Mouse (Mus musculus): Measurements from ENCODE around the gene Adgrl2.

DNA sequence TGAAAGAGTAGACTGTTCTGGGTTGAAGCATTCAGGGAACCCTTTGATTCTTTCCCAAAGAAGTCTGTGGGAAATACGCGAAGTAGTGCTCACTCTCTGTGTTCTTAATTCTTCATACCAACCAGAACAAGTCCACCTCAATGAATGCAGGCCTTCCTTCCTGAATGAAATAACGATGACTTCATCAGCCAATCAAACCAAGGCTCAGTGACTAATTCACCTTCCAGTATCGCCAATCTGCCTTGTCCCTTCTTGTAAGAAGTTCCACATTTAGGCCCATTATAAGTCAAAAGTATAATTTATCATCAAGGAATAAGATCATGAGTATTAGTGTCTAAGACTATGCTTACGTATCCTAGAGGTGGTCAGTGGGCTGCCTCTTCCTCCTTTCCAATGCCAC is 56.1 kb downstream of the Adgrl2 start:
- no peak for TF ChIP-seq POLR2A (IDR thresholded peaks at IDR 0.05; ENCODE audit: low read depth, low read length)
- no peak for TF ChIP-seq CTCF (IDR thresholded peaks at IDR 0.05; ENCODE audit: borderline replicate concordance, insufficient read depth, low read length)

All from embryonic fibroblast, embryonic 13.5 days (primary cell).